Mouse (Mus musculus): Measurements from ENCODE around the gene Fam71e2.

Fam71e2 gene

DNA sequence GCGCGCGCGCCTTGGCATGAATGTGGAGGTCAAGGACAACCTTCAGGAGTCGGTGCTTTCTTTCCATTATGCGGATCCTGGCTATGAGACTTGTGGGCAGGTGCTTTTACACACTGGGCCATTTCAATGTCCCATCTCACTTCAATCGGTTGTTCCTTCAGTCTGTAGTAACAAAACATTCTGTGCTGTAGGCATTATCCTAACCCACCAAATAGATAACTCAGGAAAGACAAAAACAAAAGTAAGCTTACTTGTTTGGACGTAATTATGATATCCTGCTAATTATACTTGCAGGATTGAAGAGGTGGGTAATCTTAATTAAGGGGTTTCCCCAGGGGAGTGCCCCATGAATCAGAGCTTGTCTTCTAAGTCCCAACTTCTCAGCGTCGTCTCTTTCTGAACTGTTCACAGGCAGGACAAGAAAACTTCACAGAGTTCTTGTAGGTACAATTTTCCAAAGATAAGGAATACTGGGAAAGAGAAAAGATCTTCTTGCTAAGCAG, 32.0 kb downstream of the Fam71e2 start:
- DNase-seq: no peak

DNA sequence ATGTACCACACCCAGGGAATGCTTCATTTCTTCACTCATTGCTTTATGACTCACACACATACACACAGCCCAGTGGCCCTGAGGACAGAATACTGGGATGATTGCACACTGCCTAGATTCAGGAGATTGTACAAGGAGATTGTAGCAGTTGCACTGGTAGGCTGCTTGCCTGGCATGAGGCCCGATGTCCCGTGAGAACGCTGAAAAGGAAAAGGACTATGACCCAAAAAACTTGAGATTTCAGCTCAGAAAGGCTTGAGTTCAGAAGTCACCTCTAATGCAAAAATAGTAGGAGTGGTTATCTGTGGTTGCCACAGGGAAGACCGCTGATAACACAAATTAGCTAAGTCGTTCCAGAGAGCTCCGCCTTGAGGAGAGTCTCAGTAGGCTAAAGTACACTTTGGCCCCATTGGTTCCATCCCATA, 38.1 kb downstream of the Fam71e2 start:
- DNase-seq: no peak

DNA sequence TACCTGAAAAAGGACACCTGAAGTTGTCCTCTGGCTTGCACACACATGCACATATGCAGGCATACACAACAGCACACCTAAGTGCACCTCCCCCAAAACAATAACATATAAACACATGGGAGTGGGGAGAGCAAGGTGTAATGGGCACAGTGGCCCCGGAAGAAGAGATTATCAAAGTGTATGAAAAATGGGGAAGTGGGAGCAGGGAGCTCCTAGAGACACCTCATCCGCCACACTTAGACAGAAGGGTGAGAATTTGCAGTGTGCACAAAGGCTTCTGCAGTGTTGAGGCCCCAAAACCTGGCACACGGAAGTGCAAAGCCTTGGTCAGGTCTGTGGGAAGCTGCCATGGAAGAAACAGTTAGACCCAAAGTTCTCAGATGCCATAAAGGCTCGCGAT, 40.0 kb downstream of the Fam71e2 start:
- DNase-seq: no peak

DNA sequence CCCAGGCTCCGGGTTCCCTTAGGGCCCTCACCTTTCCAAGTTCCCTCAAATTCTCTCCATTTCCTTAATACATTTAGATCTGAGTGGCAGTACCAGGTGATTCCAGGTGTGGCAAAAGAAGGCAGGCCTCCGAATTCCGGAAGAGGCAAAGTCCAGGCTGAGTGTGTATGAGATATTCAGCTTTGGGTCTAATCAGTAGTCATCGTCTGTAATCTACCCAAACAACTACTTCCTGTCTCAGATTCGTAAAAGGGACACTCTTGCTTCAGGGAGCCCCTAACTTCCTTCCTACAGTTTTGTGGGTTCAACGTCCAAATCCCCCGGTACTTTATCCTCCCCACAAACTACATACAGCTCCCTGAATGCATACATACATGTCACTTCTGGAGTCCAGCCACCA, 45.9 kb downstream of the Fam71e2 start, which contains the start of gene Tmem150b:
Gene Tmem150b, minus strand, starts transcription at position 81 of the 400 bp plus-strand sequence.
- no peak for DNase-seq

DNA sequence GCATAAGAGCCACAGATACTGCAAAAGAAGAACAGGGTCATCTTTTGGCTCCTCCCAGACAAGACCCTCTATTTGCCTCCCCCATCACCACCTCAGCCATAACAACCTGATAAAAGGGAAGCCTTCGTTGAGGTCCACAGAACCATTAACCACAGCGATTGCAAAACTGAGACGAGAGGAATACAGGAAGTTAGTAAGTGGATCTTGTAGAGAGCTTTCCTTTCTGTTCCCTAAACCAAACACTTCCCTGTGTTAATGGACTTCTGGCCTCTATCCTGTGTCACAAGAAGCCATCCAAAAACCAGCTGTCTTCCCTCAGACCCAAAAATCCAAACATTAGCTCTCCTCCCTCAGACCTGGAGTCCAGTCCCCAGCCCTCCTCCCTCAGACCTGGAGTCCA, 46.7 kb downstream of the Fam71e2 start:
- no peak for DNase-seq

DNA sequence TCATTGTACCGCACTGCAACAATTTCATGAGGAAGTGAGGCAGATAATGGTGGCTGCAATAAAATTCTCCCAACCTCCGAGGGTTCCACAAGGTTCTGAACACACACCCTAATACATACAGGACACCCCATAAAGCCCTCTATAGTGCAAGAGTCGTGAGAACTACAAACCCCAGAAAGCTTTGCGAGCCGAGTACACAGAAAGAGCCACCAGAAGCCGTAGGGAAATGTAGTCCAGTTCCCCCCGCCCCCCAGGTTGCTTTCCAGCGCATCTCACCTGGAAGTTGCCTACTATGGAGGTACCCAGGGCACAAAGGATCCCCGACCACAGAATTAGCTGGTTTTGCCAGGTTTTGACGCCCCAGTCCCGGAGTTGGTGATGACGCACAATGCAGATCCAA, 47.6 kb downstream of the Fam71e2 start:
- DNase-seq: peak; percentile 43

DNA sequence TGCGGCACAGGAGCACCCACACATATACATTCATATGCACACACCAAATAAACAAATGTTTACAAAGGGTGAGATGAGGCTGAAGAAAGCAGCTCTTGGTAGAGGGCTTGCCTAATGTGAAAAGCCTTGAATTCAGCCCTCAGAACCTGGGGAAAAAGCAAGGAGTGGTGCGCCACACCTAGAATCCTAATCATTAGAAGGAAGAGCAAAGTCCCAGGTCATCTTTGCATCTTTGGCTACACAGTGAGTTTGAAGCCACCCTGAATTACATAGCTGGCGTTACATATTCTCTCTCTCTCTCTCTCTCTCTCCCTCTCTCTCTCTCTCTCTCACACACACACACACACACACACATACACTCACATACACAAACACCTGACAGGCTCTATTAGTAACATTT, 51.8 kb downstream of the Fam71e2 start:
- no peak for DNase-seq

DNA sequence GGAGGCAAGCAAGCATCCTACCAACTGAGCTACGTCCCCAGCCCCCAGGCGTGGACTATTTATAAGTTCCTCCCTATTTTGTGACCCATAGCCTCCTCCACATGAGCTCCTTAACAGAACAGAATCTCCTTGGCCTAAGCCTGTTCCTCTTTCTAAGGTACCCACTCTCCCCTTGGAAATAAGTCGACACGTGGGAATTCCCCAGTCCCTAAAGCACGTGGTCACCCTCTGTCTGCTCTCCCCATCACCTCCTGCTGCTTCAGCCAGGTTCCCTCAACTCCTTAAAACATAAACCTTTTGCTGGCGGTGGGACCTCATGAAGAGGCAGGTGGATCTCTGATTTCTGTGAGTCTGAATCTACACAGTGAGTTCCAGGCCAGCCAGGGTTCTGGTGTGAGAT, 54.1 kb downstream of the Fam71e2 start:
- no peak for DNase-seq

DNA sequence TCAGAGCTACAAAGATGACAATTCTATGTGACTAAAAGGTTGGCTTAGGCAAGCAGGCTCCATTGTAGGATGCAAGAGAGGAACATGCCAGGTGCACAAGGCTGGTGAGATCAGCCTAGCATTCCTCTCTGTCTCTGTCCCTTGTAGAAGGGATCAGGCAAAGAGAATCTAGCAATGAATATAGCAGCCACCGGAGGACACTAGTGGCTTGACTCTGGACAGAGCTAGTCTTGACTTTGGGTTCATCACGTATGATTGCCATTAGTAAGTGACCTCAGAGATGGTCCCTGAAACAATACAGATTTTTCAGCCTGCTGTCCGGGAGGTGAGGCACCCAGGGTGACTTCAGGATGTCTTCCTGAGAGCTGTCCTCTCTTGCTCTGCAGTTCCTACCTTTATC, 58.5 kb downstream of the Fam71e2 start:
- no peak for DNase-seq

DNA sequence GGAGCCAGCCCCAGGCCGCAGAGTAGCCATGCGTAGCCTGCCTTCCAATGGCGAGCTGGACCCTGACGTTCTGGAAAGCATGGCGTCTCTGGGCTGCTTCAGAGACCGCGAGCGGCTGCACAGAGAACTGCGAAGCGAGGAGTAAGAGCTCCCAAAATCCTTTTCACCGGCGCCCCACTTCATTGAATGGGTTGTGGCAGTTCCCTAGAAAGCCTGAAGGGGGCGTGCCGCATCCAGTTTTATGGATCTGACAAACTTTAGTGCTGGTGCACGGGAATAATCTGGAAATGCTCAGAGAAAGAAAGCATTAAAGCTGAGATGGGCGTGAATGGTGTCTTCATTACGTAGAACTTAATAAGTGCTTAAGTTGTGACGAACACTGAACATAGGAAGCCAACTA, 66.0 kb downstream of the Fam71e2 start:
- no peak for DNase-seq
